Mouse (Mus musculus) G1E (cell line): ENCODE results near the gene 2810408A11Rik. TPM values are rescaled to one million over a fixed set of nuclear protein-coding genes. Genes with fewer than 3 reads are reported as not detected.
"Not testable (repeated sequence)": the region's sequence is repeated elsewhere in the genome, so short reads cannot be mapped to it uniquely, and the experiment has no call there.

Source experiments
- ATAC-seq: 2 replicates; pipeline ENCODE4 v1.8.0; 2016; ENCODE audit warnings: mild to moderate bottlenecking; ENCODE audit not compliant: insufficient number of reproducible peaks, poor library complexity, low FRiP score, severe bottlenecking; ENCODE audit errors: extremely low read depth
- DNase-seq: peaks from one replicate; pipeline ENCODE4 v3.0.0; 2012; ENCODE audit warnings: low spot score
- H3K27me3 ChIP-seq: 2 replicates; pipeline ENCODE4 v1.6.1; 2012; ENCODE audit warnings: mild to moderate bottlenecking, low read length, inconsistent platforms; ENCODE audit not compliant: insufficient read depth
- H3K36me3 ChIP-seq: replicated peaks from 2 replicates; pipeline ENCODE3; 2012; ENCODE audit warnings: mild to moderate bottlenecking, inconsistent platforms
- H3K4me1 ChIP-seq: 2 replicates; pipeline ENCODE4 v1.6.1; 2012; ENCODE audit warnings: low read depth, low read length, inconsistent platforms, mixed read lengths; ENCODE audit not compliant: insufficient read depth
- H3K4me3 ChIP-seq: 2 replicates; pipeline ENCODE4 v1.5.1; 2012; ENCODE audit warnings: low read depth, mild to moderate bottlenecking, inconsistent platforms, low read length, moderate library complexity, mixed read lengths
- H3K9me3 ChIP-seq: replicated peaks from 2 replicates; pipeline ENCODE4 v1.6.1; 2012; ENCODE audit warnings: inconsistent platforms
- CTCF ChIP-seq: IDR thresholded peaks from 2 replicates; pipeline ENCODE4 v1.5.1; 2012; ENCODE audit warnings: low read depth, low read length, inconsistent platforms, mixed read lengths
- GATA1 ChIP-seq: IDR thresholded peaks from 2 replicates; pipeline ENCODE4 v1.6.1; 2012; ENCODE audit warnings: borderline replicate concordance, low read length, inconsistent platforms, mixed read lengths
- GATA2 ChIP-seq: IDR thresholded peaks from 2 replicates; pipeline ENCODE4 v1.6.1; 2012; ENCODE audit warnings: low read depth, low read length, inconsistent platforms, borderline replicate concordance
- POLR2AphosphoS5 ChIP-seq: IDR thresholded peaks from 2 replicates; pipeline ENCODE4 v1.6.1; 2012; ENCODE audit warnings: low read depth, low read length, inconsistent platforms; ENCODE audit not compliant: insufficient replicate concordance
- TAL1 ChIP-seq: conservative IDR thresholded peaks from 2 replicates; pipeline ENCODE4 v1.6.1; 2012; ENCODE audit warnings: low read depth, low read length, inconsistent platforms, mixed read lengths
- polyA plus RNA-seq: library from polyadenylated mRNA; stranded (reverse); fragments of >175 nt; gene quantifications from 2 replicates; pipeline ENCODE4 v1.2.3, GENCODE M21; 2012
- total RNA-seq, 2 experiments: library from RNA; stranded (forward) in 1 of 2; stranded (reverse) in 1 of 2; fragments of 200-1000 nt in 1 of 2; fragments of >200 nt in 1 of 2; fragmentation: Nextera tagmentation in 1 of 2; gene quantifications; 2 replicates each; pipeline ENCODE4 v1.2.3; 2014 to 2017

2810408A11Rik gene
- total and polyA plus RNA-seq, 3 experiments, result 1.2 to 6.6 (median 4.4) TPM

GRCm38 (mm10) chr11:69870289-69871069 lies 30.3 kb downstream of the 2810408A11Rik start:
- DNase-seq, result no peak
- Histone ChIP-seq H3K4me3 (no peak overlapping the region), H3K36me3 (no peaks in the 10 kb centered on the region), H3K4me1 (peaks cover 8% of the 10 kb centered on the region; the same call in 1 of the 2 replicates), H3K9me3 (no peaks in the 10 kb centered on the region), H3K27me3 (peaks cover 43% of the 10 kb centered on the region)
- ATAC-seq, result no peak
- no peak for TF ChIP-seq GATA1
- no peak for TF ChIP-seq TAL1
- TF ChIP-seq CTCF, result no peak
- TF ChIP-seq POLR2AphosphoS5, result no peak
- TF ChIP-seq GATA2, result no peak

- no peak for DNase-seq
- Histone ChIP-seq H3K36me3 (no peaks in the 10 kb centered on the region), H3K27me3 (peaks cover 39% of the 10 kb centered on the region), H3K4me1 (peaks cover 12% of the 10 kb centered on the region), H3K4me3 (no peak overlapping the region), H3K9me3 (no peaks in the 10 kb centered on the region)
- TF ChIP-seq POLR2AphosphoS5 (no peak), CTCF (no peak), GATA2 (no peak), TAL1 (no peak), GATA1 (no peak)
- no peak for ATAC-seq
Observed at GRCm38 (mm10) chr11:69867335-69867734, 33.5 kb downstream of the 2810408A11Rik start.

GRCm38 (mm10) chr11:69865561-69865960 lies 35.2 kb downstream of the 2810408A11Rik start:
- Histone ChIP-seq H3K27me3 (peaks cover 33% of the 10 kb centered on the region), H3K4me1 (peaks cover 12% of the 10 kb centered on the region), H3K4me3 (no peak overlapping the region), H3K9me3 (no peaks in the 10 kb centered on the region), H3K36me3 (no peaks in the 10 kb centered on the region)
- no peak for TF ChIP-seq GATA1
- no peak for TF ChIP-seq CTCF
- TF ChIP-seq POLR2AphosphoS5, result no peak
- TF ChIP-seq GATA2, result no peak
- no peak for TF ChIP-seq TAL1
- ATAC-seq (no peak), DNase-seq (no peak)

DNA sequence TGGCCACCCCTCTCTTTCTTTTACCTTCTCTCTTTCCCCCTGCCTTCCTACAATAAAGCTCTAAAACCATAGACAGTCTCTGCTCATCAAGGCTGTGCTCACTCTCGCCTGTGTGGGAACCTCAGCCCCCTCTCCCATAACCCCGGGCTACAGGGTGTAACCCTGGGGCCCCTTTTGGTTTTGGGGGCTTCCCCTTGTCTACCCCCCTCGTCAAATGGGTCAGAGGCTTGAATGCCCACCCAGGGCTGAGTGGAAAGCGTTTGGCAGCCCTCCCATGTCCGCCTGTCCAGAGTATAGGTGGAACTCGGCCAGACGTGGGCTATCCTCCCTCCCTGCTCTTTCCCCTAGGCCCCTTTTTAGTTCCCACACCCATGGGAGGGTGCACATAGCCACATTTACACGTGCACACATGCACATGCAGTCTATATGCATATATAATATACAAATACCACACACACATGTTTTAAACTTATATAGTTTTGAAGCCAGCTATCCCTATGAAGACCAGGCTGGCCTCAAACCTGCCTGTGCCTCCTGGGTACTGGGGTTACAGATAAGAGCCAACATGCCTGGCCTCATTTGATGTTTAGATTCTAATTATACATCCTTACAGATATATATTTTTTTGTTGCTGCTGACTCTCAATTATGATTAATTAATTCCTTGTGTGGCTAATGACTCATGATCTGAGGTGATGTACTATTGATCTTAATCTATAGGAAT lies 36.5 kb downstream of the 2810408A11Rik start:
- Histone ChIP-seq H3K4me1 (peaks cover 12% of the 10 kb centered on the region), H3K4me3 (no peak overlapping the region)
- ATAC-seq, result no peak

GRCm38 (mm10) chr11:69863729-69864128 lies 37.1 kb downstream of the 2810408A11Rik start:
- not testable (repeated sequence) for H3K36me3 ChIP-seq, ATAC-seq, DNase-seq, H3K9me3 ChIP-seq, H3K4me3 ChIP-seq
- peaks cover 12% of the 10 kb centered on the region for H3K4me1 ChIP-seq
- H3K27me3 ChIP-seq, result peaks cover 36% of the 10 kb centered on the region

More for the DNA sequence above, 36.5 kb downstream of the 2810408A11Rik start:
- Histone ChIP-seq H3K36me3 (no peaks in the 10 kb centered on the region), H3K27me3 (peaks cover 36% of the 10 kb centered on the region), H3K9me3 (no peaks in the 10 kb centered on the region)
- TF ChIP-seq TAL1, result no peak
- TF ChIP-seq POLR2AphosphoS5, result no peak
- no peak for DNase-seq

- Histone ChIP-seq H3K4me3 (no peak within 1 kb of the TSS), H3K27me3 (peaks cover 27% of the 10 kb centered on the region), H3K36me3 (no peaks in the 10 kb centered on the region), H3K9me3 (no peaks in the 10 kb centered on the region), H3K4me1 (peaks cover 35% of the 10 kb centered on the region)
- ATAC-seq (no peak), DNase-seq (no peak)
- TF ChIP-seq GATA2, result no peak
- no peak for TF ChIP-seq GATA1
- no peak for TF ChIP-seq TAL1
- TF ChIP-seq CTCF, result no peak
- TF ChIP-seq POLR2AphosphoS5, result no peak
Observed at GRCm38 (mm10) chr11:69858113-69858998, 42.4 kb downstream of the 2810408A11Rik start, which contains the start of gene Tnk1. Gene Tnk1 (minus strand): TSS chr11:69858730.
